Mouse (Mus musculus): ENCODE results near the gene Zfhx3.
A peak's percentile ranks its signal among the peaks of the same experiment; 100 is the strongest.

Gene Zfhx3

DNA sequence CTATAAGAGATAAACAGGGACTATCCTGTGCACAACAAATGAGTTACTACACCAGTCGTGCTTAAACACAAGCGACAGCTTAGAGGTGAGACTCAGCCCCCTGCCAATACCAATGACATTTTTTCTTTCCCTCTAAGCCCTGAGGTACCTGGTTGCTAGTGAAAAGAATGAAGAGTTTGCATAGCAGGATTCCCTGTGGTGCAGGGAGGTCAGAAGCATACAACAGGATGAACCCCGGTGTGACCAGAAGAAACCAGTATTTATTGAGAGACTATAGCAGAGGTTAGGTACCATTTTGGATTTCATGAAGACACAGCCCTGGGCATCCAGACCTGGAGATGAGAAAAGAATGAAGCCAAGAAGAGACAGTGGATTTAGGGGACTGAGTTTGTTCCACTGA is 498.0 kb downstream of the Zfhx3 start:
- DNase-seq (ENCODE audit: low read depth): no peak

- DNase-seq (ENCODE audit: low read depth): no peak
These were observed 508.4 kb downstream of the Zfhx3 start for GRCm38 (mm10) chr8:108450847-108451246.

GRCm38 (mm10) chr8:108454561-108455311 is 512.3 kb downstream of the Zfhx3 start:
- no peak for DNase-seq (ENCODE audit: low read depth)

DNA sequence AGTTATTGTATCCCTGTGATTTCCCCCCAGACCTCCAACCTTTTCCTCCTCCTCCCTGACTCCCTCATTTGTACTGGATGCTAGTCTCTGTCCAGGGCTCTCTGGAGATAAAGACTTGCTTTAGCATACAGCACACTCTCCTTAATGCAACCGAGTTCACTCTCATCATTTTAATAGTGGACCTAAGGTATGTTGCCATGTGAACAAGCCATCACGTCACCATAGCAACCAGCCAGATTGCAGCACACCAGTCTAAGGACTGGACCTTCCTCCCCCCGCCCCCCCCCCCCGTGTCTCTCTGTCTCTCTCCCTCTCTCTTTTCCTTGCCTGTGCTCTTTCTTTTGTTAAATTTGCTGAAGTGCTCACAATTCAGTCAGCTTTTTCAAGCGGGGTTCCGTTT is 524.2 kb downstream of the Zfhx3 start:
- DNase-seq (ENCODE audit: low read depth): no peak

- DNase-seq (ENCODE audit: low read depth): no peak
These were observed 525.0 kb downstream of the Zfhx3 start for GRCm38 (mm10) chr8:108467172-108468035.

GRCm38 (mm10) chr8:108470269-108470668 is 527.8 kb downstream of the Zfhx3 start:
- peak; percentile 5 for DNase-seq (ENCODE audit: low read depth)

GRCm38 (mm10) chr8:108474556-108474955 is 532.1 kb downstream of the Zfhx3 start:
- DNase-seq (ENCODE audit: low read depth): no peak

- no peak for DNase-seq (ENCODE audit: low read depth)
These were observed 535.7 kb downstream of the Zfhx3 start for GRCm38 (mm10) chr8:108478131-108478530.

DNA sequence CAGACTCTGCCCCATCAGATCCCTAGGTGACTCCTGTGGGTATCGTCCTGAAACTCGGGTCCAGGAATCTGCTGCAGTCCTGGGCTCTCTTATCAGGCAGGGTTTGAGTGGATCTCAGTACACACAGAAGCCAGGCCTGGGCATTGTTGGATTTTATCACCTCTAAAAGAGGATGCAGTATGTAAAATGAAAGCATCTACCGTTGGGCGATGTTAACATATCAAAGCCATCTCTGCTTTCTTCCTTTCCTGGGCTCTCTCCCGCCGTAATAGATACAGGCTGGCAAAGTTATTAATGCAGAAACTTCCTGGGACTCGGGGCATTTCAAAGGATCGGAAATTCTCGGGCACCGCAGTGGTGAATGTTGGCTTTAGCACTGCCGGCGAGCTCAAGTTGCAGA is 537.7 kb downstream of the Zfhx3 start:
- no peak for DNase-seq (ENCODE audit: low read depth)

- DNase-seq (ENCODE audit: low read depth): no peak
These were observed 538.8 kb downstream of the Zfhx3 start for GRCm38 (mm10) chr8:108481167-108481815.

DNA sequence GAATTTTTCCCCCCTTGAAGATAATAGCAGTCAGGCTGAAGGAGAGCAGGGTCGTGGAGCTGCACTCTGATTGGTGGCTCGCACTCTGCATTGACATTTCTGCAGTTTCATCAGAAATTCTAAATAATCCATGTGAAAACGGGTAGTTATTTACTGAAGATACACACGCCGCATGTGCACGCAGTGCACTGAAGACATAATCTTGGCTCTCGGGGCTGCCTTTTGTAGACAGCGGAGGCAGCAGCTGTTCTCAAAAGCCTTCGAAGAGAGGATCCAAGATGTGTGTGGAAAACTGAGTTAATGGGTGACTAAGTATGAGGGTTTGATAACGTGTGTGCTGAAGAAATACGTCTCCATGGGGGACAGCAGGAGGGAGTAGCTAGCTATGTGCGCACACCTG is 553.7 kb downstream of the Zfhx3 start:
- DNase-seq (ENCODE audit: low read depth): no peak

- no peak for DNase-seq (ENCODE audit: low read depth)
These were observed 564.3 kb downstream of the Zfhx3 start for GRCm38 (mm10) chr8:108506779-108507178.

DNA sequence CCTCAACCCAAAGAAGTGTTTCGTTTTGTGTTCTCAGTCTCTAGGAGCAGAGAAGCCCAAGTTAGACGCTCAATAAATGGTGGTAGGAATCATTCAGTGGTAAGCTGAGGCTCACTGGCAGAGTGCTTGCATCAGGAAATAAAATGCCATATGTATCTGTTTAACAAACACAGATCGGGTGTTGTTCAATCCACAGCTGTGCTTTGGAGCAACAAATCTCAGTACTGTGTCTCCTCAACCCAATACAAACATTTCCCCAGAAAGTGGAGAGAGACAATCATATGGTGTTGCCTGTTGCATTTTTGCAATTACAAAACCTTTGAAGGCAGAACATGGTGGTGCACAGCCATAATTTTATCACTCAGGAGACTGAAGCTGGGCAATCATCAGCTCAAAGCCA is 565.3 kb downstream of the Zfhx3 start:
- DNase-seq (ENCODE audit: low read depth): no peak

GRCm38 (mm10) chr8:108510641-108511325 is 568.3 kb downstream of the Zfhx3 start:
- no peak for DNase-seq (ENCODE audit: low read depth)

DNA sequence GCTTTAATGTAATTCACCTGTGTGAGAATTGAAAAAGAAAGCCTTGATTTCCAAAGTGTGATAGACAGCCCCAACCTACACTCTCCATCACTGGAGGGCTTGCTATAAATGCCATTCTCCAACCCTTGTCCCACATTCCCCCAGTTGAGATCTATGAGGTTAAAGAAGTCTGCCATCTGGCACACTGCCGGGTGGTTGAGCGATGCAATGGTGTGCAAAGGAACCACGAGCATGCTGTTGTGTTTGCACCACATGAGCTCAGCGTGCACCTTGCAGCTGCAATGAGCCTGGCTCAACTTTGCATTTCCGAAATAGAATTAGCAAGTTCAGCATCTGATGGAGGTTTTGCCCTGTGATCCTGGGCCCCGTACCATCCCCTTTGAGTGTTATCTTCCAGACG is 575.7 kb downstream of the Zfhx3 start:
- peak; percentile 6 for DNase-seq (ENCODE audit: low read depth)

GRCm38 (mm10) chr8:108522050-108522449 is 579.6 kb downstream of the Zfhx3 start:
- no peak for DNase-seq (ENCODE audit: low read depth)

DNA sequence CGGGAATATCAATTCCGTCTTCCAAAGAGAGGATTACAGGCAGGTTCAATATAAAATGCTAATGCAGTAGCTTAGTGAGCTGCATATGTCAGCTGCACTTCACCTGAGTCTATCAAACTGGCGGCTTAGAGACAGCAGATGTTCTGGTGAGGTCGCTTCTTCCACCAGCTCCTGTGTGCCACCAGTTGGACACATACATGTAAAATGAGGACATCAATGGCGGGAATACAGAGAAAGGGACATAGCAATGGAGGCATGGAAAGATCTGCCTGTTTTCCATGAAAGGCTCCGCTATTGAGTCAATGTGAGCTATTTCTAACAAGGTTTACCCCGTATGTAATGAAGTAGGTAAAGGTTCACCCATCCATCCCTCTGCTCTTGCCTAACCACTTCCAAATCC is 587.0 kb downstream of the Zfhx3 start:
- no peak for DNase-seq (ENCODE audit: low read depth)

GRCm38 (mm10) chr8:108535121-108535876 is 592.9 kb downstream of the Zfhx3 start:
- DNase-seq (ENCODE audit: low read depth): no peak

GRCm38 (mm10) chr8:108536186-108536585 is 593.7 kb downstream of the Zfhx3 start:
- no peak for DNase-seq (ENCODE audit: low read depth)

GRCm38 (mm10) chr8:108536911-108537351 is 594.5 kb downstream of the Zfhx3 start:
- DNase-seq (ENCODE audit: low read depth): no peak

Measured in NIH3T3 (cell line).